Mouse (Mus musculus): ENCODE results near the gene Olfr417. TPM values are rescaled to one million over a fixed set of nuclear protein-coding genes. Genes with fewer than 3 reads are reported as not detected.

The Olfr417 gene
- polyA plus RNA-seq, 1 experiment, result not detected

GRCm38 (mm10) chr1:174422959-174423358, 58.0 kb downstream of the Olfr417 start:
- 99% methylated on average over 4 of the region's 4 CpGs for WGBS
- Histone ChIP-seq H3K36me3 (ENCODE audit: control insufficient read depth, insufficient read depth, low read length) (no peaks in the 10 kb centered on the region), H3K4me1 (replicated peaks; ENCODE audit: control insufficient read depth, insufficient read depth, low read length) (no peaks in the 10 kb centered on the region), H3K27ac (ENCODE audit: control insufficient read depth, insufficient read depth, low read length) (no peak overlapping the region), H3K27me3 (ENCODE audit: control insufficient read depth, insufficient read depth, low read length) (no peaks in the 10 kb centered on the region), H3K4me3 (ENCODE audit: control insufficient read depth, insufficient read depth, low read length) (no peak overlapping the region)
- TF ChIP-seq CTCF (IDR thresholded peaks at IDR 0.05; ENCODE audit: borderline replicate concordance, control insufficient read depth, extremely low read depth, insufficient read depth, low read length, poor library complexity) (no peak), POLR2A (IDR thresholded peaks at IDR 0.05; ENCODE audit: control insufficient read depth, extremely low read depth, insufficient read depth, low read length, poor library complexity) (no peak)
- DNase-seq, result no peak

- no peaks in the 10 kb centered on the region for H3K27me3 ChIP-seq (ENCODE audit: control insufficient read depth, insufficient read depth, low read length)
- TF ChIP-seq POLR2A (IDR thresholded peaks at IDR 0.05; ENCODE audit: control insufficient read depth, extremely low read depth, insufficient read depth, low read length, poor library complexity) (no peak), CTCF (IDR thresholded peaks at IDR 0.05; ENCODE audit: borderline replicate concordance, control insufficient read depth, extremely low read depth, insufficient read depth, low read length, poor library complexity) (no peak)
- 92% methylated on average over 1 of the region's 1 CpGs for WGBS
- no peak for DNase-seq
- H3K27ac ChIP-seq (ENCODE audit: control insufficient read depth, insufficient read depth, low read length), result no peak within 1 kb of the TSS
- no peaks in the 10 kb centered on the region for H3K4me1 ChIP-seq (replicated peaks; ENCODE audit: control insufficient read depth, insufficient read depth, low read length)
- H3K4me3 ChIP-seq (ENCODE audit: control insufficient read depth, insufficient read depth, low read length), result no peak within 1 kb of the TSS
- H3K36me3 ChIP-seq (ENCODE audit: control insufficient read depth, insufficient read depth, low read length), result no peaks in the 10 kb centered on the region
Observed at GRCm38 (mm10) chr1:174423764-174424163, 58.8 kb downstream of the Olfr417 start, which contains the start of gene Olfr414. TSS of gene Olfr414 (plus strand) at chr1:174424064.

Other genes with a start within 250 kb of the Olfr417 start
- not detected in 2 replicates for gene Olfr231, start 244.0 kb upstream of the Olfr417 start, polyA plus RNA-seq (2012; rRNA removed)
- gene Olfr424, start 233.6 kb upstream of the Olfr417 start, polyA plus RNA-seq (2012; rRNA removed), result 0.11 TPM in 1 of 2 replicates, not detected in the other
- gene Olfr420, start 209.5 kb upstream of the Olfr417 start, polyA plus RNA-seq (2012; rRNA removed), result not detected in 2 replicates
- 0.01 and 0.08 TPM in 2 replicates for gene Spta1, start 192.3 kb upstream of the Olfr417 start, polyA plus RNA-seq (2012; rRNA removed)
- not detected in 2 replicates for gene Olfr419, start 113.1 kb upstream of the Olfr417 start, polyA plus RNA-seq (2012; rRNA removed)
- not detected in 2 replicates for gene Mptx1, start 34.6 kb upstream of the Olfr417 start, polyA plus RNA-seq (2012; rRNA removed)
- gene Olfr248, start 25.9 kb downstream of the Olfr417 start, polyA plus RNA-seq (2012; rRNA removed), result not detected in 2 replicates
- not detected in 2 replicates for gene Olfr414, start 58.9 kb downstream of the Olfr417 start, polyA plus RNA-seq (2012; rRNA removed)
- gene Olfr220, start 77.0 kb downstream of the Olfr417 start, polyA plus RNA-seq (2012; rRNA removed), result not detected in 2 replicates
- gene Fmn2, start 136.7 kb downstream of the Olfr417 start, polyA plus RNA-seq (2012; rRNA removed), result 0.18 and 0.22 TPM in 2 replicates

All from thymus, adult 2 months (tissue).